Mouse (Mus musculus): Measurements from ENCODE around the gene Slc25a53. TPM values are rescaled to one million over a fixed set of nuclear protein-coding genes. Genes with fewer than 3 reads are reported as not detected.

Slc25a53 gene
- total and polyA plus RNA-seq, 3 experiments: 2.0 to 3.2 (median 3.1) TPM

DNA sequence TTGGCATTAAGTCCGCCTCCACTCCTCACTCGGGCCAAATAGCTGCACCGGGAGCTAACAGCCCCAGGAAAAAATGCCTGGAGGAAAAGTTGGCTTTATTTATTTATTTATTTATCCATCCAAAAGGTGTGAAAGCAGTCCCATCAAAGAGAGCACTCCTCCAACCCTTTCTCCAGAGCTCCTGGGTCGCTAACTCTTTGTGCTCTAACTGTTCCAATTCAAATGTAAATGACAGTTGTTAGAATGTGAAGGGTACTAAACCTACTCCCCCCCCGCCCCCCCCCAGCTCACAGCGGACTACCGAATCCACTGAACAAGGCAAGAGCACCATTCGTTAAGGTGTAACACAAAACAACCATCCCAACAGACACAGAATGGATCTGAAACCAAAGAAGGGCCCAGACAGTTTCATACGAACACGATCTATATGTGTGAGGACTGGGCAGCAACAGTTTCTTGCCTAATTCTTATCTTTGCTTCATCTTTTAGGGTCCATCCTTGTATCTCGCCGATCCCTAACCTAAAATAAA, 567 bp downstream of the Slc25a53 start:
- H3K27ac ChIP-seq: peak overlapping the region; percentile 86
- no peak for TF ChIP-seq CTCF (IDR thresholded peaks at IDR 0.05)
- 0 out of 2 replicates have a peak, but pooled peaks have one; percentile 37 for TF ChIP-seq POLR2A (IDR thresholded peaks at IDR 0.05; ENCODE audit: insufficient read depth, low read depth, low read length)
- TF ChIP-seq EP300 (IDR thresholded peaks at IDR 0.05; ENCODE audit: insufficient read depth, low read depth, low read length): no peak

GRCm38 (mm10) chrX:137034322-137034721, 3.8 kb downstream of the Slc25a53 start:
- TF ChIP-seq CTCF (IDR thresholded peaks at IDR 0.05) (no peak), POLR2A (IDR thresholded peaks at IDR 0.05; ENCODE audit: insufficient read depth, low read depth, low read length) (no peak), EP300 (IDR thresholded peaks at IDR 0.05; ENCODE audit: insufficient read depth, low read depth, low read length) (no peak)
- Histone ChIP-seq H3K4me3 (no peak overlapping the region), H3K27me3 (ENCODE audit: control insufficient read depth, insufficient read depth, low read length) (no peaks in the 10 kb centered on the region), H3K4me1 (ENCODE audit: control insufficient read depth, insufficient read depth, low read length) (no peaks in the 10 kb centered on the region), H3K27ac (no peak overlapping the region), H3K9ac (ENCODE audit: low read depth, low read length) (no peak overlapping the region), H3K79me2 (replicated peaks; ENCODE audit: control insufficient read depth, insufficient read depth, low read length) (no peaks in the 10 kb centered on the region), H3K36me3 (ENCODE audit: control insufficient read depth, insufficient read depth, low read length) (no peaks in the 10 kb centered on the region)
- intact Hi-C loops (cut with DNase I): no loop called here
- no peak for DNase-seq
- 45% methylated on average over 4 of the region's 4 CpGs for WGBS

More for the DNA sequence above, 567 bp downstream of the Slc25a53 start:
- Histone ChIP-seq H3K36me3 (ENCODE audit: control insufficient read depth, insufficient read depth, low read length) (no peaks in the 10 kb centered on the region), H3K9ac (ENCODE audit: low read depth, low read length) (peak overlapping the region; percentile 65), H3K27me3 (ENCODE audit: control insufficient read depth, insufficient read depth, low read length) (no peaks in the 10 kb centered on the region), H3K4me1 (ENCODE audit: control insufficient read depth, insufficient read depth, low read length) (no peaks in the 10 kb centered on the region), H3K79me2 (replicated peaks; ENCODE audit: control insufficient read depth, insufficient read depth, low read length) (no peaks in the 10 kb centered on the region), H3K4me3 (peak overlapping the region; percentile 57)
- DNase-seq: no peak
- WGBS: 14% methylated on average over 12 of the region's 12 CpGs
- intact Hi-C loops (cut with DNase I): loop anchor here (5.0 kb wide), 1 partner anchor 295 kb away; the partner anchor contains the start of gene Morf4l2

DNA sequence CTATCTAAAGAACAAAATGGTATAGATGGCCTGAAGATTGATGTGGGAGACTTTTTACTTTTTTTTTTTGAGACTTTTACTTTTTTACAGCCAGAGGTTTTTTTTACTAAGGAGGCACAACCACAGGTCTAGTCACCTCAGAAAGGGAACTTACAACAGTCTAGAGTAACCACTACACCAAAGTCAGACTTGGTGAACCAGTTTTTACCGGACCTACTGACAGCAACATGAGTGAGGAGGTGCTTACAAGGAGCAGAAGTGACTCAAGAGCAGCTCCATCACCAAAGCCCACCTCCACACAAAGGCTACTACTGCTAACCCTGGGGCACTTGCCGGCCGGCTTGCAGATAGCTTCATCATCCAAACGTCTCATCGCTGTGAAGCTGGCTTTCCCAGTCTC, 6.4 kb downstream of the Slc25a53 start:
- DNase-seq: no peak
- WGBS: 87% methylated on average over 5 of the region's 5 CpGs
- H3K4me1 ChIP-seq (ENCODE audit: control insufficient read depth, insufficient read depth, low read length): no peaks in the 10 kb centered on the region
- H3K9ac ChIP-seq (ENCODE audit: low read depth, low read length): no peak overlapping the region
- H3K36me3 ChIP-seq (ENCODE audit: control insufficient read depth, insufficient read depth, low read length): no peaks in the 10 kb centered on the region
- intact Hi-C loops (cut with DNase I): no loop called here
- H3K27ac ChIP-seq: no peak overlapping the region
- TF ChIP-seq EP300 (IDR thresholded peaks at IDR 0.05; ENCODE audit: insufficient read depth, low read depth, low read length) (no peak), POLR2A (IDR thresholded peaks at IDR 0.05; ENCODE audit: insufficient read depth, low read depth, low read length) (no peak), CTCF (IDR thresholded peaks at IDR 0.05) (no peak)
- H3K27me3 ChIP-seq (ENCODE audit: control insufficient read depth, insufficient read depth, low read length): no peaks in the 10 kb centered on the region
- H3K4me3 ChIP-seq: no peak overlapping the region
- no peaks in the 10 kb centered on the region for H3K79me2 ChIP-seq (replicated peaks; ENCODE audit: control insufficient read depth, insufficient read depth, low read length)

GRCm38 (mm10) chrX:137030916-137031315, 7.2 kb downstream of the Slc25a53 start:
- H3K4me3 ChIP-seq: no peak overlapping the region
- no peak overlapping the region for H3K9ac ChIP-seq (ENCODE audit: low read depth, low read length)
- DNase-seq: no peak
- intact Hi-C loops (cut with DNase I): no loop called here
- no peak for TF ChIP-seq POLR2A (IDR thresholded peaks at IDR 0.05; ENCODE audit: insufficient read depth, low read depth, low read length)
- no peak for TF ChIP-seq EP300 (IDR thresholded peaks at IDR 0.05; ENCODE audit: insufficient read depth, low read depth, low read length)
- TF ChIP-seq CTCF (IDR thresholded peaks at IDR 0.05): no peak
- no peaks in the 10 kb centered on the region for H3K79me2 ChIP-seq (replicated peaks; ENCODE audit: control insufficient read depth, insufficient read depth, low read length)
- H3K36me3 ChIP-seq (ENCODE audit: control insufficient read depth, insufficient read depth, low read length): no peaks in the 10 kb centered on the region
- no peaks in the 10 kb centered on the region for H3K4me1 ChIP-seq (ENCODE audit: control insufficient read depth, insufficient read depth, low read length)
- H3K27me3 ChIP-seq (ENCODE audit: control insufficient read depth, insufficient read depth, low read length): no peaks in the 10 kb centered on the region
- H3K27ac ChIP-seq: no peak overlapping the region
- WGBS: 91% methylated on average over 8 of the region's 8 CpGs

- no peak overlapping the region for H3K4me3 ChIP-seq
- WGBS: 20% methylated on average over 1 of the region's 1 CpGs
- no peak overlapping the region for H3K27ac ChIP-seq
- no peaks in the 10 kb centered on the region for H3K27me3 ChIP-seq (ENCODE audit: control insufficient read depth, insufficient read depth, low read length)
- H3K4me1 ChIP-seq (ENCODE audit: control insufficient read depth, insufficient read depth, low read length): no peaks in the 10 kb centered on the region; the same call in 1 of the 2 replicates
- DNase-seq: peak; percentile 35 to 54
- H3K9ac ChIP-seq (ENCODE audit: low read depth, low read length): no peak overlapping the region
- no peaks in the 10 kb centered on the region for H3K36me3 ChIP-seq (ENCODE audit: control insufficient read depth, insufficient read depth, low read length)
- TF ChIP-seq EP300 (IDR thresholded peaks at IDR 0.05; ENCODE audit: insufficient read depth, low read depth, low read length): no peak
- peak; percentile 82 for TF ChIP-seq CTCF (IDR thresholded peaks at IDR 0.05)
- no peaks in the 10 kb centered on the region for H3K79me2 ChIP-seq (replicated peaks; ENCODE audit: control insufficient read depth, insufficient read depth, low read length)
- intact Hi-C loops (cut with DNase I): no loop called here
These were observed 18.8 kb downstream of the Slc25a53 start for GRCm38 (mm10) chrX:137019310-137019709.

DNA sequence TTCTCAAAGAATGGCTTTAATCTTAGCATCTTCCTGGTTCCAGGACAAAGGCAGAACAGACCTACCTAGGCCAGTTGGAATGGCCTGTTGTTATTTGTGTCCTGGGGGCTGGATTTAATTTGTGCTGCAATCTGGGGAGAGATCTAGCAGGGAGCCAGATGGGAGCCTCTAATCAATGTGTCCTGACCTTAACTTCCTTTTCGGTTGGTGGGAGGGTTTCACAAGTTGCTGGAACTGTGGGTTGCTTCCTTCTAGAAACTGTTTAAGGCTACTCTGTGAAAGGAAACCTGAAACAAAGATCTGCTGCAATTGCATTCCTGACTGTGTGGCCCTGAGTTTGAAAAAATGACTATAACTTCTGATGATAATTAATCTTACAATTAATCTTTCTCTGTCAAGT, 20.4 kb downstream of the Slc25a53 start:
- no peak for TF ChIP-seq EP300 (IDR thresholded peaks at IDR 0.05; ENCODE audit: insufficient read depth, low read depth, low read length)
- TF ChIP-seq CTCF (IDR thresholded peaks at IDR 0.05): no peak
- no peak for TF ChIP-seq POLR2A (IDR thresholded peaks at IDR 0.05; ENCODE audit: insufficient read depth, low read depth, low read length)
- Histone ChIP-seq H3K27ac (no peak overlapping the region), H3K36me3 (ENCODE audit: control insufficient read depth, insufficient read depth, low read length) (no peaks in the 10 kb centered on the region), H3K79me2 (replicated peaks; ENCODE audit: control insufficient read depth, insufficient read depth, low read length) (no peaks in the 10 kb centered on the region), H3K27me3 (ENCODE audit: control insufficient read depth, insufficient read depth, low read length) (no peaks in the 10 kb centered on the region), H3K4me3 (no peak overlapping the region), H3K9ac (ENCODE audit: low read depth, low read length) (no peak overlapping the region), H3K4me1 (ENCODE audit: control insufficient read depth, insufficient read depth, low read length) (no peaks in the 10 kb centered on the region; the same call in 1 of the 2 replicates)
- intact Hi-C loops (cut with DNase I): no loop called here
- 59% methylated on average over 1 of the region's 1 CpGs for WGBS
- no peak for DNase-seq
